Mouse (Mus musculus) MN1 (cell line): ENCODE measurements around the gene Gm10964.

Experiments
- DNase-seq: peaks from one replicate; pipeline ENCODE4 v3.0.0-alpha.2; 2016; ENCODE audit warnings: low spot score

The Gm10964 gene

GRCm38 (mm10) chr3:103734696-103735519, 4.3 kb upstream of the Gm10964 start:
- DNase-seq, result peak; percentile 23

DNA sequence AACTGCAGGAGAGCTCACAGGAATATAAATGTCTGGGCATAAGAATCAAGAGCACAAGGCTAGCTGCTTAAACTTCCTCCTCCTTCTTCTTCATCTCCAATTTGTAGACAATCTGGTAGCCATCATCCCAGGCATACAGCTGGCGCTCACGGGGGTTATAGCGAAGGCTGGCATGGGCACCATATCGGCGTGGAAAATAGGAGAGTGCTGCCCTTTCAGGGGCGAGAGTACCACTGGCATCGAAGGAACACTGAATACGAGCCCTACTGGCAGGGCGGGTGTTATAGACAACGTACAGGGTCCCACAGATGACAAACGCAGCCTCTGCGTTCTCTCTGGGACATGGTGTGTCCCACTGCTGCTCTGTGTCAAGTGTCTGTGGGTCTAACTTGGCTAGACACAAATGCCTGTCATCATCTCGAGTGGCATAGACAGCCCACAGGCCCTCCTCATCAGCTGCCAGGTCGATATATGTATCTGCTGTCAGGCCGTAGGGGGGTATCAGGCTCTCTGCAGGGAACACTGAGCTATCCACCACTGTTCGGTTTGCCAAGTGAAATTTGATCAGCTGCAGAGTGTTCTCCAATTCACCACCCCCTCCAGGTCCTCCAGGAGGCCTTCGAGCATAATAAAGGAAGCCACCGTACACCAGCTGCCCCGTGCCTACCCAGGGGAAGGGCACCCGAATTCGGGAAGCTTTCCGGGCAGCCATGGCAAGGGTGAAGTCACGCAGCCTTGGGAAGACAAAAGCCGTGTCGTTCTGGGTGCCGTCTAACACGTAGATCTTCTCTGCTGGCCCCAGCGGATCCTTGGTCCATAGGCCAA, 3.2 kb upstream of the Gm10964 start:
- peak; percentile 22 for DNase-seq

DNA sequence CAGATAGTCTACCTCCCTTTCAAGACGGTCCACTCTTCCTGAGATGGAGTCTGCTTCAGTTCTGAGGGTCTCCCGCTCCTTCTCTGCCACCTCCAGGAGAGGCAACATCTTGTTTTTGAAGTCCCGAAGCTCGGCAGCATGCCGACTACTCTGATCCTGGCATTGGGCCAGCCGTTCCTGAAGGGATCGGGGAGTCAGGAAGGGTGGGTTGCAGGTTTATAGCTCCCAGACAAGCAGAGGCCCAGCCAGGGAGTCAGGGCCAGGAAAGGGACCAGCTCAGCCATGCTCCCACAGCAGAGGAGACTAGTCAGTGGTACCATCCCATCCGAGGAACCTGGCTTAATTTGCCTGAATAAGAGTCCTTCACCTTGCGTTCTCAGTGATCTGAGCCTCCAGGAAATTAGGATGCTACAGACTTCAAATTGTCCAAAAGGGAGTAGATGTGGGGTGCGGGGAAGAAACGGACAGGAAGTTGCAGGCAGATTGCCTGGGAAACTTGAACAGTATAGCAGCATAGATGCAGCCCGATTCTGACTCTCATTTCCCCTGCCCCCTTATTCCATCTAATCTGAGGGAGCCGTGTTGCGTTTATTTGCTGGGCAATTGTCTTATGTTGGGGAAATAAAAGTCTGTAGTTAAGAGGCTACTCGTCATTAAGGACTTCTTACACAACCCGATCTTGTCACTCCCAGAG, 2.0 kb upstream of the Gm10964 start:
- DNase-seq, result peak; percentile 58

- DNase-seq, result peak; percentile 91
Measured at GRCm38 (mm10) chr3:103737778-103738571, 1.2 kb upstream of the Gm10964 start, which contains the start of gene Olfml3. TSS of gene Olfml3 (minus strand) at chr3:103738001.

GRCm38 (mm10) chr3:103740342-103740741, 1.2 kb downstream of the Gm10964 start:
- DNase-seq, result no peak

DNA sequence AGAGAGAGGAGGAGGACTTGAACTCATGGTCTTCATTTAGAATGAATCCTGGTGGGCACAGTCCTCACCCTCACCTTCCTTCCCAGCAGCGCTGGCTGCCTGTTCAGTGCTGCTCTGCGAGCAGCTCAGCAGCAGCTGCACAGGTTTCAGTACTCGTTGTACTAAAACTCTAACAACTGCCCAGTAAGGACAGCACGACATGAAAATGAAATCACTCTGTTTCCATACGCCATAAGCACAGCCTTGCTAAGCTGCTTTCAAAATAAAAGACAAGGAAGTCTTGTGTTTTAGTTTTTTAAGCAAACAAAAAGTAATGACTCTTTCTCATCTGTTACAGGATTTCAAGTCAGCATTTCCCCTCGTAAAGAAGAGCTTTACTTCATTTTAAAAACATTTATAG, 4.0 kb downstream of the Gm10964 start:
- no peak for DNase-seq

GRCm38 (mm10) chr3:103745001-103745770, 6.0 kb downstream of the Gm10964 start:
- no peak for DNase-seq

DNA sequence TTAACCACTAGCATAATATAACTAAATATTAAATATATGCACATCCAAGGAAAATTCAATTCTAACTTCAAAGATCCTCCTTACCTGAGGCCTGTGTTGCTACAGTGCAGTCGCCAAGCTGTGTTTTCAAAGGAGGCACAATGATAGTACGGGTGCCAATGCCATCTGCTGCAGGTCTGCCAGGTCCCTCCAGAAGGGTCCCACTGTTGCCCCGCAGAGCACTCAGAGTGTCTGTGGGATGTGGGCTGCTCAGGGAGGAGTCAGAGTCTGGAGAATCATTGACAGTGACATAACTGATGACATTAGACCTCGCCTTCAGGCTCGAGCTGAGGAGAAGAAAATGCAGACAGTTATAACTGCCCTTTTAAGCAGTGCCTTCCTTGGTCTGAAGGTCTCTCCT, 7.5 kb downstream of the Gm10964 start:
- DNase-seq, result no peak

- no peak for DNase-seq
Measured at GRCm38 (mm10) chr3:103751558-103751957, 12.4 kb downstream of the Gm10964 start.

DNA sequence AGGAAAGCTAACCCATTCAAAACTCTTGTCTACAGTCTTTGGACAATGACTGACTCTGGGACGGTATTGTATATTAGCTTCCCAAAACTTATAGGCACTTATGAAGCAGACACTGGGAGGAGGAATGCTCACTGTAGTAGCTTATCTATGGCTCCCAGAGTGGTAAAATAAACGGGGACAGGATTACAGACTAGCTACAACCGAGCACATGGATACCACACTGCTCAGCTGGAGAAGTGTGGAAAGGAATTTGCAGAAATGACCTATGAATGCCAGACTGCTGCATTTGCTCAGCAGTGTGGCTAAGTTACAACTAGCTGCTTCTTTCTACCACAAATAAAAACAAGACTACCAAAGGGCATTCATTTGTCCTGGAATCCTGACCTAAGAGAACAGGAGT, 16.2 kb downstream of the Gm10964 start:
- no peak for DNase-seq

GRCm38 (mm10) chr3:103756920-103757319, 17.8 kb downstream of the Gm10964 start:
- no peak for DNase-seq

GRCm38 (mm10) chr3:103758456-103758855, 19.3 kb downstream of the Gm10964 start:
- no peak for DNase-seq

GRCm38 (mm10) chr3:103759261-103759970, 20.2 kb downstream of the Gm10964 start:
- DNase-seq, result peak; percentile 20

- DNase-seq, result no peak
Measured at GRCm38 (mm10) chr3:103766789-103767188, 27.6 kb downstream of the Gm10964 start.

GRCm38 (mm10) chr3:103771531-103772130, 32.5 kb downstream of the Gm10964 start:
- no peak for DNase-seq

DNA sequence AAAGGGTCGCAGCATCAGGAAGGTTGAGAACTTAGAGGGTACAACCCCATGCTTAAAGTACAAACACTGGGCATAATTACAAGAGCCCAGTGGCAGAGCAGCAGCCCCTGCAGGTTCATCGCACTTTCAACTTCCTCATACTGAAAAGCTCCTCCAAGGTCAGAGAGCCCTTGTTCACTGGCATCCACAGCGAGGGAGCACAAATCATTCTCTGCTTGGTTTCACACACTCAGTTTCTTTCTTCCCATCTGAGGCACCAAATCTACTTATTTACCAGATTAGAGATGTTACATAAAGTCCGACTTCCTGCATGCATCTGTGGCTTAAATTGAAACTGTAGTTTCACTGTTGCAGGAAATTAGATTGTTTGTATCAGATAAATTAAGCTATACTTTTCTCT, 33.7 kb downstream of the Gm10964 start:
- DNase-seq, result no peak

DNA sequence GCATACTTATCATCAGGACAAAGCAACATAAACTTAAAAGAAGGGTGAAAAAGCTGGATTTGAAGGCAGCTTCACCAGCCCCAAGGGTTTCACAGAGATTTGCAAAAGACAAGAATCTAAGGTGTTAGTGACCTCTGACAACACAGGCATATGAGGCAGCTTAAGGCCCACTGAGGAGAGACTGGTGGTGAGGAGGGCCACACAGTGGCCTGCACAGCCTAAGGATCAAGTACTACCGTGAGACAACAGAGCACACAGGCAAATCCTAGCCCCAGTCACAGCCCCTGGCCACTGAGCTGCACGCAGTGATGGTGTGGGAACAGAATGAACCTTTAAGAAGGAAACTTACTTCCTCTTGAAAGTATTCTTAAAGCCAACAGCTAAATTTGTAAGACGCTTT, 34.3 kb downstream of the Gm10964 start:
- DNase-seq, result no peak

- DNase-seq, result no peak
Measured at GRCm38 (mm10) chr3:103774009-103774408, 34.8 kb downstream of the Gm10964 start.

DNA sequence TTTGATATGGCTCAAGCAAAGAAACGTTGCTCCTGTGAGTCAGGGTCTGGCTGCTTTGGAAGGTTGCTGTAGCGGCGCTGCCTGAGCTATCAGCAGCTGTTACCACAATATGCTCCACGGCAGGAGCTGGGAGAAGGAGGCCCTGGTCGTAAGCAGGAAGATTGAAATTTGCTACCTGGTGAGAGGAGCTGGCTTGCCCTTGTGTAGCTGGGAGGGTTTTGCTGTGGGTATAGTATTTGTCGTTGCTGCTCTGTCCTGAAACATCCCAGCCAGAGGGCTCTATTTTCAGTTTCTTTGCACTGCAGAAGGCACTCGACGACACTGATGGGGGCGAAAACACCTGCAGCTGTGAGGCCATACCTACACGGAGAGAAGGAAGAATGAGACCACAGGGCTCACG, 38.8 kb downstream of the Gm10964 start:
- DNase-seq, result no peak

GRCm38 (mm10) chr3:103778660-103779059, 39.5 kb downstream of the Gm10964 start:
- DNase-seq, result no peak
